9 mouse cellular contexts compared by ENCODE assay signal in genomic region chr6:124683591-124684417, GRCm38 (mm10). TPM values are rescaled to one million over a fixed set of nuclear protein-coding genes. Genes with fewer than 3 reads are reported as not detected.
DNase-seq lines count a peak whose midpoint lies in the region; ATAC-seq and TF ChIP-seq lines count a peak whose summit lies in the region.
"Had no signal": no experiment of that assay in that cellular context is flagged by ENCODE, and none has a peak within 500 bp of the region (broad histone marks: within the 10 kb centered on the region; RNA-seq: fewer than 3 reads in every experiment).

No protein-coding gene starts in this region.

- peak; percentile 70 for ATAC-seq in kidney, postnatal 0 days (replicated peaks; ENCODE audit: low FRiP score, low read depth)
- ATAC-seq in megakaryocyte progenitor cell, adult 5-6 weeks (replicated peaks; ENCODE audit: poor library complexity): peak; percentile 35

- no peak overlapping the region for H3K4me2 ChIP-seq in kidney, postnatal 0 days (ENCODE audit: low read length)
- H3K4me2 ChIP-seq: neural tube, embryonic 12.5 days had no signal

- no peak overlapping the region for H3K9ac ChIP-seq in kidney, postnatal 0 days (ENCODE audit: low read depth, low read length)
- H3K9ac ChIP-seq: neural tube, embryonic 12.5 days had no signal

- no peaks in the 10 kb centered on the region for H3K36me3 ChIP-seq in kidney, postnatal 0 days (ENCODE audit: insufficient read depth, low read length)
- no peaks in the 10 kb centered on the region for H3K36me3 ChIP-seq in forebrain, embryonic 10.5 days (replicated peaks)
- H3K36me3 ChIP-seq: neural tube, embryonic 12.5 days had no signal

- whole genome bisulfite sequencing in kidney, postnatal 0 days: 62% methylated on average over 14 of the region's 14 CpGs
- 91% methylated on average over 14 of the region's 14 CpGs for WGBS in forebrain, embryonic 10.5 days

- H3K4me1 ChIP-seq in kidney, postnatal 0 days (replicated peaks; ENCODE audit: insufficient read depth, low read length): 0 out of 2 replicates have a peak, but pooled peaks cover 5% of the 10 kb centered on the region
- H3K4me1 ChIP-seq in forebrain, embryonic 10.5 days: peaks cover 9% of the 10 kb centered on the region
- H3K4me1 ChIP-seq: neural tube, embryonic 12.5 days had no signal

- no peak for TF ChIP-seq CTCF in kidney, postnatal 0 days (IDR thresholded peaks at IDR 0.05; ENCODE audit: low read depth)

- H3K4me3 ChIP-seq in kidney, postnatal 0 days (replicated peaks; ENCODE audit: low read depth, low read length): no peak overlapping the region
- no peak overlapping the region for H3K4me3 ChIP-seq in forebrain, embryonic 10.5 days
- H3K4me3 ChIP-seq: neural tube, embryonic 12.5 days had no signal

- H3K27me3 ChIP-seq in kidney, postnatal 0 days (ENCODE audit: insufficient read depth, low read length): no peaks in the 10 kb centered on the region
- no peaks in the 10 kb centered on the region for H3K27me3 ChIP-seq in forebrain, embryonic 10.5 days (ENCODE audit: poor library complexity, severe bottlenecking)
- H3K27me3 ChIP-seq: neural tube, embryonic 12.5 days had no signal

- 0 out of 2 replicates have a peak overlapping the region, but pooled peaks have one; percentile 21 for H3K27ac ChIP-seq in kidney, postnatal 0 days
- H3K27ac ChIP-seq in forebrain, embryonic 10.5 days: no peak overlapping the region
- H3K27ac ChIP-seq: neural tube, embryonic 12.5 days had no signal

- DNase-seq in cerebellum, postnatal 14 days: peak; percentile 55 to 60
- DNase-seq in cerebellum, adult 9-10 months: no peak
- DNase-seq in 3T3-L1 (ENCODE audit: low read depth, low spot score): peak; percentile 98
- DNase-seq in c-Kit-positive CD71-positive TER-119-negative erythroid progenitor cells, embryonic 14.5 days (ENCODE audit: low read depth): peak; percentile 75
- peak; percentile 46 for DNase-seq in kidney, postnatal 0 days (ENCODE audit: low spot score)
- DNase-seq in forebrain, embryonic 10.5 days (ENCODE audit: extremely low spot score, low spot score): no peak
- no peak for DNase-seq in layer of hippocampus, postnatal 10 days (ENCODE audit: low spot score in 2 of 2)

- H3K9me3 ChIP-seq in kidney, postnatal 0 days (replicated peaks; ENCODE audit: low read length): no peaks in the 10 kb centered on the region
- no peaks in the 10 kb centered on the region for H3K9me3 ChIP-seq in forebrain, embryonic 10.5 days
- H3K9me3 ChIP-seq: neural tube, embryonic 12.5 days had no signal

RNA-seq across cellular contexts. Expression of gene Lpcat3, which starts 21.0 kb away (rescaled TPM):
- 90.6 and 93.4 TPM in 2 replicates for polyA plus RNA-seq in kidney, postnatal 0 days (2015; fragmentation: Nextera tagmentation; extraction: Ambion mirVana)
- 38.4 and 40.7 TPM in 2 replicates for total RNA-seq in megakaryocyte progenitor cell, adult 5-6 weeks (2015)
- 27.8 and 28.8 TPM in 2 replicates for total RNA-seq in megakaryocyte progenitor cell, adult 5-6 weeks (2017)
- polyA plus RNA-seq in forebrain, embryonic 10.5 days (2016; fragmentation: Nextera tagmentation; extraction: Ambion mirVana): 38.8 and 44.1 TPM in 2 replicates
- total RNA-seq in layer of hippocampus, postnatal 10 days (2021): 10 to 100 TPM; 43.5 to 44.0 TPM

RNA-seq across cellular contexts. Expression of gene Emg1, which starts 28.2 kb away (rescaled TPM):
- 166 and 183 TPM in 2 replicates for polyA plus RNA-seq in kidney, postnatal 0 days (2015; fragmentation: Nextera tagmentation; extraction: Ambion mirVana)
- total RNA-seq in megakaryocyte progenitor cell, adult 5-6 weeks (2015): 204 and 205 TPM in 2 replicates
- total RNA-seq in megakaryocyte progenitor cell, adult 5-6 weeks (2017): 304 and 317 TPM in 2 replicates
- 255 and 270 TPM in 2 replicates for polyA plus RNA-seq in forebrain, embryonic 10.5 days (2016; fragmentation: Nextera tagmentation; extraction: Ambion mirVana)
- 10 to 100 TPM; 49.4 to 53.8 TPM for total RNA-seq in layer of hippocampus, postnatal 10 days (2021)

RNA-seq across cellular contexts. Expression of gene Phb2, which starts 28.3 kb away (rescaled TPM):
- 404 and 411 TPM in 2 replicates for polyA plus RNA-seq in kidney, postnatal 0 days (2015; fragmentation: Nextera tagmentation; extraction: Ambion mirVana)
- total RNA-seq in megakaryocyte progenitor cell, adult 5-6 weeks (2015): 229 and 271 TPM in 2 replicates
- total RNA-seq in megakaryocyte progenitor cell, adult 5-6 weeks (2017): 335 and 374 TPM in 2 replicates
- 490 and 492 TPM in 2 replicates for polyA plus RNA-seq in forebrain, embryonic 10.5 days (2016; fragmentation: Nextera tagmentation; extraction: Ambion mirVana)
- 100 to 1,000 TPM; 159 to 164 TPM for total RNA-seq in layer of hippocampus, postnatal 10 days (2021)

RNA-seq across cellular contexts. Expression of gene C1s2, which starts 47.9 kb away (rescaled TPM):
- 0.34 and 0.51 TPM in 2 replicates for polyA plus RNA-seq in kidney, postnatal 0 days (2015; fragmentation: Nextera tagmentation; extraction: Ambion mirVana)
- not detected in 2 replicates for total RNA-seq in megakaryocyte progenitor cell, adult 5-6 weeks (2015)
- total RNA-seq in megakaryocyte progenitor cell, adult 5-6 weeks (2017): not detected in 2 replicates
- 0.05 TPM in 1 of 2 replicates, not detected in the other for polyA plus RNA-seq in forebrain, embryonic 10.5 days (2016; fragmentation: Nextera tagmentation; extraction: Ambion mirVana)
- total RNA-seq in layer of hippocampus, postnatal 10 days (2021): under 1 TPM; 0.57 to 0.62 TPM

RNA-seq across cellular contexts. Expression of gene Ptpn6, which starts 54.7 kb away (rescaled TPM):
- polyA plus RNA-seq in kidney, postnatal 0 days (2015; fragmentation: Nextera tagmentation; extraction: Ambion mirVana): 13.0 and 13.6 TPM in 2 replicates
- 115 and 121 TPM in 2 replicates for total RNA-seq in megakaryocyte progenitor cell, adult 5-6 weeks (2015)
- 398 and 466 TPM in 2 replicates for total RNA-seq in megakaryocyte progenitor cell, adult 5-6 weeks (2017)
- polyA plus RNA-seq in forebrain, embryonic 10.5 days (2016; fragmentation: Nextera tagmentation; extraction: Ambion mirVana): 4.8 and 5.2 TPM in 2 replicates
- total RNA-seq in layer of hippocampus, postnatal 10 days (2021): 1 to 10 TPM; 4.3 to 5.3 TPM

Comparison
In these comparisons a context has a peak if more than half of its experiments do, and no peak if none do; other contexts are left out.
1. DNase-seq: peak in cerebellum, postnatal 14 days (2 of 2), 3T3-L1 (single experiment), c-Kit-positive CD71-positive TER-119-negative erythroid progenitor cells, embryonic 14.5 days (single experiment) and kidney, postnatal 0 days (single experiment); none in cerebellum, adult 9-10 months (single experiment), forebrain, embryonic 10.5 days (single experiment) and layer of hippocampus, postnatal 10 days (0 of 2).